Comparison of ENCODE assay signal across 8 mouse cellular contexts in genomic region chr10:20312736-20313301, GRCm38 (mm10). TPM values are rescaled to one million over a fixed set of nuclear protein-coding genes. Genes with fewer than 3 reads are reported as not detected.
DNase-seq lines count a peak whose midpoint lies in the region; ATAC-seq lines count a peak whose summit lies in the region.

No protein-coding gene starts in this region.

- no peaks in the 10 kb centered on the region for H3K27me3 ChIP-seq in hindbrain, embryonic 16.5 days (replicated peaks; ENCODE audit: control insufficient read depth, insufficient read depth, low read length)

- 1% methylated on average over 34 of the region's 54 CpGs for WGBS in hindbrain, embryonic 16.5 days

- H3K9me3 ChIP-seq in hindbrain, embryonic 16.5 days (ENCODE audit: control insufficient read depth, low read length): no peaks in the 10 kb centered on the region

- H3K4me1 ChIP-seq in hindbrain, embryonic 16.5 days (ENCODE audit: control insufficient read depth, insufficient read depth, low read depth, low read length): peaks cover 17% of the 10 kb centered on the region

- peak overlapping the region; percentile 87 for H3K9ac ChIP-seq in hindbrain, embryonic 16.5 days (ENCODE audit: low read depth, low read length)

- peak overlapping the region; percentile 75 for H3K4me3 ChIP-seq in hindbrain, embryonic 16.5 days (ENCODE audit: low read length)

- peak; percentile 71 for ATAC-seq in hindbrain, embryonic 16.5 days

- peak overlapping the region; percentile 71 for H3K4me2 ChIP-seq in hindbrain, embryonic 16.5 days (ENCODE audit: low read length)

- H3K27ac ChIP-seq in hindbrain, embryonic 16.5 days (ENCODE audit: low read depth, low read length): peak overlapping the region; percentile 100

- peak; percentile 97 for DNase-seq in ZHBTc4 (ENCODE audit: low read depth, low spot score)
- peak; percentile 83 to 92 for DNase-seq in cerebellum, postnatal 4 days (ENCODE audit: low spot score in 2 of 2)
- peak; percentile 84 for DNase-seq in gastrocnemius, adult 18-20 months (ENCODE audit: low spot score)
- peak; percentile 83 for DNase-seq in left cerebral cortex, adult 11 months (ENCODE audit: low spot score)
- peak; percentile 94 for DNase-seq in lung, postnatal 36 days
- DNase-seq in retina, embryonic 14.5 days (ENCODE audit: low spot score): peak; percentile 92
- peak; percentile 90 to 93 for DNase-seq in thymus, postnatal 36 days

- H3K36me3 ChIP-seq in hindbrain, embryonic 16.5 days (ENCODE audit: control insufficient read depth, insufficient read depth, low read length): no peaks in the 10 kb centered on the region

RNA-seq across cellular contexts. Expression of gene Bclaf1, which starts 0.6 kb away (rescaled TPM):
- 10 to 100 TPM; 41.9 to 48.6 TPM for total RNA-seq in gastrocnemius, adult 18-20 months (2021)
- 89.5 and 97.1 TPM in 2 replicates for polyA plus RNA-seq in hindbrain, embryonic 16.5 days (2015; fragmentation: Nextera tagmentation; extraction: Ambion mirVana)

RNA-seq across cellular contexts. Expression of gene Mtfr2, which starts 34.8 kb away (rescaled TPM):
- not detected for total RNA-seq in gastrocnemius, adult 18-20 months (2021)
- 0.61 and 0.96 TPM in 2 replicates for polyA plus RNA-seq in hindbrain, embryonic 16.5 days (2015; fragmentation: Nextera tagmentation; extraction: Ambion mirVana)

Comparison
In these comparisons a context has a peak if more than half of its experiments do, and no peak if none do; other contexts are left out.
1. Peak in every context shown above with its lines: DNase-seq, ATAC-seq, H3K4me3 ChIP-seq and H3K27ac ChIP-seq.